Comparison of ENCODE assay signal across 22 mouse cellular contexts in the genomic region with DNA sequence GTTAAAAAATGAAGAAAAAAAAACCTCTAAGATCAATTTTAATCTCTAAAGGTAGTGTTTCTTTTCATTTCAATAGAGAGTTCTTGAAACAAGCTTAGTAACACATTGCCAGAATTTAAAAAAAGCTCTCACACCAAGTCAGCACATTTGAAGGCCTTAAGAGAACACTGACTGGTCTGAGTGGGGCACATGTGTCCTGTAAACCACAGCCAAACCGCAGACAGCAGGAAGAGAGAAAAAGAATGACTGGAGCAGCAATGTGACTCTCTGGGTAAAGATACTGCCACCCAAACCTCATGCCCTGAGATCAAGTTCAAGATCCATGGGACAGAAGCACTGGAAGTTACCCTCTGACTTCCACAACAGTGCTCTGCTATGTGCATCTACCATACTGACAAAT. TPM values are rescaled to one million over a fixed set of nuclear protein-coding genes. Genes with fewer than 3 reads are reported as not detected.
"Had no signal": no experiment of that assay in that cellular context is flagged by ENCODE, and none has a peak within 500 bp of the region (broad histone marks: within the 10 kb centered on the region; RNA-seq: fewer than 3 reads in every experiment).

No protein-coding gene starts in this region.

- H3K27ac ChIP-seq: kidney, postnatal 0 days; limb, embryonic 12.5 days; limb, embryonic 15.5 days; liver, embryonic 14.5 days; midbrain, embryonic 10.5 days; midbrain, embryonic 15.5 days; neural tube, embryonic 12.5 days; stomach, embryonic 15.5 days had no signal

- H3K4me3 ChIP-seq: limb, embryonic 12.5 days; limb, embryonic 15.5 days; midbrain, embryonic 10.5 days; midbrain, embryonic 15.5 days; neural tube, embryonic 12.5 days; stomach, embryonic 15.5 days had no signal

- H3K36me3 ChIP-seq: stomach, embryonic 15.5 days had no signal

- H3K4me2 ChIP-seq: limb, embryonic 12.5 days; limb, embryonic 15.5 days; liver, embryonic 11.5 days; lung, embryonic 14.5 days; midbrain, embryonic 15.5 days; neural tube, embryonic 12.5 days; stomach, embryonic 15.5 days had no signal

- DNase-seq: kidney, adult 11 months; kidney, adult 9 months; kidney, postnatal 25 days; left cerebral cortex, postnatal 4 days; liver, postnatal 0 days; lung, embryonic 14.5 days; lung, postnatal 36 days; retina, postnatal 1 day; right cerebral cortex, postnatal 25 days; spleen, adult 18-20 months; thymus, postnatal 4 days had no signal

- ATAC-seq: liver, postnatal 0 days; lung, postnatal 0 days; midbrain, embryonic 15.5 days had no signal

- H3K9ac ChIP-seq: limb, embryonic 12.5 days; limb, embryonic 15.5 days; liver, embryonic 14.5 days; liver, postnatal 0 days; lung, embryonic 14.5 days; midbrain, embryonic 15.5 days; neural tube, embryonic 12.5 days; stomach, embryonic 15.5 days had no signal

- H3K9me3 ChIP-seq: limb, embryonic 12.5 days; limb, embryonic 15.5 days; midbrain, embryonic 10.5 days; midbrain, embryonic 15.5 days; neural tube, embryonic 12.5 days; stomach, embryonic 15.5 days had no signal

- H3K27me3 ChIP-seq: limb, embryonic 12.5 days; limb, embryonic 15.5 days; midbrain, embryonic 15.5 days; neural tube, embryonic 12.5 days; stomach, embryonic 15.5 days had no signal

RNA-seq across cellular contexts. Expression of gene Clgn, which starts 47.4 kb away (rescaled TPM):
- total RNA-seq: neutrophil, adult 5-6 weeks had no signal
